Mouse (Mus musculus): ENCODE results near the gene Fbxl13.

GRCm38 (mm10) chr5:21572764-21573416 lies 72.5 kb downstream of the Fbxl13 start:
- TF ChIP-seq CTCF (IDR thresholded peaks at IDR 0.05; ENCODE audit: low read depth), result no peak
- no peak for TF ChIP-seq EP300 (IDR thresholded peaks at IDR 0.05; ENCODE audit: low read depth)

Measured in liver, embryonic 14.5 days (tissue).